Comparison of ENCODE assay signal across 11 mouse cellular contexts in genomic region chr16:32656794-32657193, GRCm38 (mm10). TPM values are rescaled to one million over a fixed set of nuclear protein-coding genes. Genes with fewer than 3 reads are reported as not detected.
DNase-seq lines count a peak whose midpoint lies in the region; ATAC-seq lines count a peak whose summit lies in the region.
"Had no signal": no experiment of that assay in that cellular context is flagged by ENCODE, and none has a peak within 500 bp of the region (broad histone marks: within the 10 kb centered on the region; RNA-seq: fewer than 3 reads in every experiment).

No protein-coding gene starts in this region.

- H3K36me3 ChIP-seq in heart, embryonic 11.5 days (ENCODE audit: control insufficient read depth, insufficient read depth, low read length) = no peaks in the 10 kb centered on the region
- H3K36me3 ChIP-seq in lung, embryonic 15.5 days = no peaks in the 10 kb centered on the region
- no peaks in the 10 kb centered on the region for H3K36me3 ChIP-seq in neural tube, embryonic 15.5 days
- H3K36me3 ChIP-seq: kidney, embryonic 15.5 days had no signal

- H3K4me3 ChIP-seq in heart, embryonic 11.5 days (ENCODE audit: low read depth, low read length) = no peak overlapping the region
- H3K4me3 ChIP-seq in lung, embryonic 15.5 days = no peak overlapping the region
- no peak overlapping the region for H3K4me3 ChIP-seq in neural tube, embryonic 15.5 days (replicated peaks)
- H3K4me3 ChIP-seq: erythroblast, embryonic 14.5 days; kidney, embryonic 15.5 days had no signal

- 62% methylated on average over 8 of the region's 8 CpGs for WGBS in heart, embryonic 11.5 days (ENCODE audit: insufficient replicate concordance)
- WGBS in lung, embryonic 15.5 days = 36% methylated on average over 8 of the region's 8 CpGs
- WGBS in neural tube, embryonic 15.5 days = 77% methylated on average over 8 of the region's 8 CpGs

- no peak for ATAC-seq in heart, embryonic 11.5 days (replicated peaks; ENCODE audit: insufficient number of reproducible peaks, low FRiP score, low TSS enrichment)
- ATAC-seq in lung, embryonic 15.5 days (ENCODE audit: borderline replicate concordance, extremely low read depth, low FRiP score, low TSS enrichment) = no peak
- no peak for ATAC-seq in neural tube, embryonic 15.5 days (ENCODE audit: low FRiP score)

- H3K9me3 ChIP-seq in heart, embryonic 11.5 days (replicated peaks; ENCODE audit: control insufficient read depth, low read length) = no peaks in the 10 kb centered on the region
- no peaks in the 10 kb centered on the region for H3K9me3 ChIP-seq in lung, embryonic 15.5 days
- no peaks in the 10 kb centered on the region for H3K9me3 ChIP-seq in neural tube, embryonic 15.5 days (replicated peaks)
- H3K9me3 ChIP-seq: kidney, embryonic 15.5 days had no signal

- no peaks in the 10 kb centered on the region for H3K27me3 ChIP-seq in heart, embryonic 11.5 days (ENCODE audit: control insufficient read depth, insufficient read depth, low read length)
- no peaks in the 10 kb centered on the region for H3K27me3 ChIP-seq in lung, embryonic 15.5 days
- no peaks in the 10 kb centered on the region for H3K27me3 ChIP-seq in neural tube, embryonic 15.5 days (replicated peaks)
- H3K27me3 ChIP-seq: kidney, embryonic 15.5 days had no signal

- DNase-seq in heart, postnatal 4 days = peak; percentile 72
- DNase-seq in 3T3-L1 (ENCODE audit: low read depth, low spot score) (peak; percentile 93), MN1 (ENCODE audit: low spot score) (peak; percentile 72)
- no peak for DNase-seq in right cerebral cortex, postnatal 14 days
- no peak for DNase-seq in thymus, adult 18-20 months
- DNase-seq: gastrocnemius, postnatal 25 days had no signal

- H3K27ac ChIP-seq in heart, embryonic 11.5 days (ENCODE audit: low read depth, low read length) = no peak overlapping the region
- H3K27ac ChIP-seq in lung, embryonic 15.5 days = peak overlapping the region; percentile 38
- H3K27ac ChIP-seq in neural tube, embryonic 15.5 days (replicated peaks) = no peak overlapping the region; the same call in 1 of the 2 replicates
- H3K27ac ChIP-seq: kidney, embryonic 15.5 days had no signal

- no peak overlapping the region for H3K4me2 ChIP-seq in heart, embryonic 11.5 days
- H3K4me2 ChIP-seq in lung, embryonic 15.5 days = no peak overlapping the region
- no peak overlapping the region for H3K4me2 ChIP-seq in neural tube, embryonic 15.5 days
- H3K4me2 ChIP-seq: kidney, embryonic 15.5 days had no signal

- peaks cover 62% of the 10 kb centered on the region for H3K4me1 ChIP-seq in heart, embryonic 11.5 days (ENCODE audit: control insufficient read depth, insufficient read depth, low read length)
- H3K4me1 ChIP-seq in lung, embryonic 15.5 days = peaks cover 69% of the 10 kb centered on the region
- H3K4me1 ChIP-seq in neural tube, embryonic 15.5 days = peaks cover 52% of the 10 kb centered on the region

- H3K9ac ChIP-seq in heart, embryonic 11.5 days (ENCODE audit: low read depth, low read length) = no peak overlapping the region
- no peak overlapping the region for H3K9ac ChIP-seq in lung, embryonic 15.5 days
- no peak overlapping the region for H3K9ac ChIP-seq in neural tube, embryonic 15.5 days (replicated peaks)
- H3K9ac ChIP-seq: kidney, embryonic 15.5 days had no signal

RNA-seq across cellular contexts. Expression of gene Tnk2, which starts 13.1 kb away (rescaled TPM):
- total RNA-seq in heart, postnatal 4 days (2021) = 10 to 100 TPM; 38.4 to 49.9 TPM
- polyA plus RNA-seq in heart, embryonic 11.5 days (2014; fragmentation: Nextera tagmentation; extraction: Ambion mirVana) = 6.9 and 7.8 TPM in 2 replicates
- 17.2 and 17.6 TPM in 2 replicates for polyA plus RNA-seq in lung, embryonic 15.5 days (2015; fragmentation: Nextera tagmentation; extraction: Ambion mirVana)
- 20.0 and 23.2 TPM in 2 replicates for polyA plus RNA-seq in neural tube, embryonic 15.5 days (2015; fragmentation: Nextera tagmentation; extraction: Ambion mirVana)

RNA-seq across cellular contexts. Expression of gene Tfrc, which starts 48.1 kb away (rescaled TPM):
- total RNA-seq in heart, postnatal 4 days (2021) = 100 to 1,000 TPM; 139 to 148 TPM
- 66.7 and 69.2 TPM in 2 replicates for polyA plus RNA-seq in heart, embryonic 11.5 days (2014; fragmentation: Nextera tagmentation; extraction: Ambion mirVana)
- 50.5 and 53.8 TPM in 2 replicates for polyA plus RNA-seq in lung, embryonic 15.5 days (2015; fragmentation: Nextera tagmentation; extraction: Ambion mirVana)
- polyA plus RNA-seq in neural tube, embryonic 15.5 days (2015; fragmentation: Nextera tagmentation; extraction: Ambion mirVana) = 32.7 and 33.1 TPM in 2 replicates

Comparison
In these comparisons a context has a peak if more than half of its experiments do, and no peak if none do; other contexts are left out.
1. DNase-seq: peak in heart, postnatal 4 days (single experiment), 3T3-L1 (single experiment) and MN1 (single experiment); none in right cerebral cortex, postnatal 14 days (single experiment) and thymus, adult 18-20 months (0 of 2).